Mouse (Mus musculus): ENCODE data around the gene Spdl1. TPM values are rescaled to one million over a fixed set of nuclear protein-coding genes. Genes with fewer than 3 reads are reported as not detected.

Gene Spdl1
- total and polyA plus RNA-seq, 2 experiments from 2014 or later = 1.4 to 3.7 TPM

DNA sequence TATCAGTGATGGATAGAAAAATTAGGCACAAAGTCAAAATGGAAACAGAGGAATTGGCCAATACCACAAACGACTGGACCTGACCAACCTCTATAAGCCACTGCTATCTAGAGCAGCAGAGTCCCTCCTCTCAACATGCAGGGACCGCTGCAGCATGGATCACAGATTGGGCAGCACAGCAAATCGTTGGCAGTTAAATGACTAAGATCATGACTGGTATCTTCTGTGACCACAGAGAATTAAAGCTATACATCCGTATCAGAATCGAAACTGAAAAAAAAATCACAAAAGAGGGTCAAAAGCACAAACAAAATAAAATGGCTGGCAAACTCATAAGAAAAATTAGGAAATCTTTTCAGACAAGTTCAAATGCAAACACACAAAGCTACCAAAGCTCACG lies 71.3 kb downstream of the Spdl1 start:
- no peaks in the 10 kb centered on the region for H3K36me3 ChIP-seq (ENCODE audit: insufficient read depth)
- no peak overlapping the region for H3K9ac ChIP-seq
- no peaks in the 10 kb centered on the region for H3K4me1 ChIP-seq (ENCODE audit: insufficient read depth)
- ATAC-seq = no peak
- H3K27ac ChIP-seq (ENCODE audit: low read depth, low read length) = no peak overlapping the region
- no peak overlapping the region for H3K4me3 ChIP-seq (ENCODE audit: low read depth, low read length)
- 85% methylated on average over 6 of the region's 6 CpGs for WGBS
- no peak for DNase-seq
- no peak overlapping the region for H3K4me2 ChIP-seq (ENCODE audit: low read depth)
- 0 out of 2 replicates have a peak, but pooled peaks cover 3% of the 10 kb centered on the region for H3K9me3 ChIP-seq (ENCODE audit: low read length)
- TF ChIP-seq CTCF (IDR thresholded peaks at IDR 0.05; ENCODE audit: low read depth) = no peak
- no peaks in the 10 kb centered on the region for H3K27me3 ChIP-seq (ENCODE audit: insufficient read depth, low read length)

- Histone ChIP-seq H3K9me3 (ENCODE audit: low read length) (no peaks in the 10 kb centered on the region), H3K4me1 (ENCODE audit: insufficient read depth) (no peaks in the 10 kb centered on the region), H3K27me3 (ENCODE audit: insufficient read depth, low read length) (no peaks in the 10 kb centered on the region), H3K9ac (no peak overlapping the region), H3K4me2 (ENCODE audit: low read depth) (no peak overlapping the region), H3K36me3 (ENCODE audit: insufficient read depth) (no peaks in the 10 kb centered on the region), H3K4me3 (ENCODE audit: low read depth, low read length) (no peak overlapping the region), H3K27ac (ENCODE audit: low read depth, low read length) (no peak overlapping the region)
- DNase-seq (no peak), ATAC-seq (no peak)
- TF ChIP-seq CTCF (IDR thresholded peaks at IDR 0.05; ENCODE audit: low read depth) = no peak
- 78% methylated on average over 4 of the region's 4 CpGs for WGBS
These were observed 73.9 kb downstream of the Spdl1 start for GRCm38 (mm10) chr11:34759582-34759981.

Other genes with a start within 250 kb of the Spdl1 start
- 1.3 and 2.3 TPM in 2 replicates for gene Dock2, start 49.7 kb downstream of the Spdl1 start, total RNA-seq (2014; rRNA removed)
- 0.23 and 0.63 TPM in 2 replicates for gene Dock2, start 49.7 kb downstream of the Spdl1 start, polyA plus RNA-seq (2015; fragmentation: Nextera tagmentation; extraction: Ambion mirVana)